Mouse (Mus musculus) adrenal gland (tissue): Measurements from ENCODE around the gene Hilpda.

Experiments used
- intact Hi-C: fragments of 180-260 bp; cut with DNase I; formaldehyde crosslinking; loops from one replicate; pipeline ENCODE4 v1.15.1; 2025

The Hilpda gene

DNA sequence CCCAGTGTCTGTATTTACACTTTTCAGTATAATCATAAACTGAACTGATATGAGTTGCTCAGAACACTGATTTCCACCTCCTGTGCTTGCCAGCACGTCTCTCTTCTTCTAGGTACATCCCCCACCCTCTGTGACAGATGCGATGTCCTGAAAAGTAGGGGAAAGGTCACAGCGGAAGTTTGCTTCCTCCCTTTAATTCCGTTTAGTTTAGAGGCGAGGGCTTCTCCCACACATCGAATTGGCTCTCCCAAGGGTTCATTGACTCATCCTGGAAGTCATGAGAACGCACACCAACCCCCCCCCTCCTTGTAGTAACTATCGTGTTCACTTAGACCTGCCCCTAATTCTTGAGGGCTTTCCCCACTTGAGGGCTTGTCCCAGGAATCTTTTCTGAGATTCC lies 1.3 kb upstream of the Hilpda start:
- intact Hi-C loops, result no loop called here

DNA sequence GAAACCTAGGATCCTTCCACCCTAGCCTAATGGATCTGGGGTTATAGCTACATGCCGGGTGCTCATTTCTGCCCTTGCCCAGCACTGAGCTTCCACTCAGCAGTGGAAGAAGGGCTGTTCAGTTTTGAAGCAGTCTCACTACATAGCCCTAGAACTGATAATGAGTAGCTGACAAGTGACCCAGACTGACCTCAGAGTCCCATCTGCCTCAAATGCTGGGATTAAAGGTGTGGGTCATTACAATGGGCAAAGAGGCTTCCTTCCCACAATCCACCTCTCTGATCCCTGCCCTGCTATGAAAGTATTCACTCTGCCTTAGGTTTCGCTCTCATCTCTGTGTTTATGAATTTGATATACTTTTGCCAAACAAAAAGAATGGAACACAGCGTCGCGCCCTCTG lies 4.5 kb downstream of the Hilpda start:
- intact Hi-C loops, result loop anchor here (5.0 kb wide), 1 partner anchor 109 kb away; the partner anchor contains the start of gene Rbm28

DNA sequence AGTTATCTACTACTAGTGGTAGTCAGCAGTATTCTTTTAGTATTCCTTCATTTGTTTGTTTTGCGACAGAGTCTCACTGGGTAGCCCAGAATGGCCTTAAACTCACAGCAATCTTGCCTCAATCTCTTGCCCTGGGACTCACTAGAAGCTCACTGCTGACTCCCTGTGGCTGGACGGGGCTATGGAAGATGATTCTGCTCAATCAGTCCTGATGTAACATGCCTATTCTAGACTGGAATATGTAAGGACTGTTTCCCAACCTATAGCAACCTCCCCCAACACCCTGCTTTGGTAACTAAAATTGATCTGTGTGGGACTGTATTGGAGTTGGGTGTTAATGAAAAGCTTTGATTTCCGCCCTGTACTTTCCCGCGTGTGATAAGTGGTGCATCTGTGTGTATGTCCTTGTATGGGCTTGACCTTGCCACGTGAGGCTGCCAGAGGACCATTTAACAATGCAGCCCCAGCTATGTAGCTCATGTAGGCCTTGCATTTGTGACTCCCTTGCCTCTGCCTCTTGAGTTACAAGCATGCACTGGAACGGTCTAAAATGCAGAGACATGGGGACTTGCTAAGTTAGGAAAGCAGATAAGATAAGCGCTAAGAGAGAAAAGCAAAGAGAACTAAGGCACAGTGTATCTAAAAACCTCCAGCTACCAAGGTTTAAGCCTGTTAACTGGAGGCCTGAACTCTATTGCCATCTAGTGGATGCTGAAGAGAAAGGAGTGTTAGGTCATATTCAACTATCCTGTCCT lies 6.4 kb downstream of the Hilpda start:
- intact Hi-C loops, result loop anchor here (2.0 to 5.0 kb wide), 3 partner anchors 38 to 111 kb away; partner anchors contain the start of gene Rbm28

GRCm38 (mm10) chr6:29279293-29279692 lies 7.0 kb downstream of the Hilpda start, which contains the start of gene Fam71f2:
Gene Fam71f2 (plus strand): TSS chr6:29279593.
- intact Hi-C loops, result loop anchor here (2.0 to 5.0 kb wide), 3 partner anchors 38 to 112 kb away; partner anchors contain the start of gene Rbm28

- intact Hi-C loops, result no loop called here
Observed at GRCm38 (mm10) chr6:29280671-29281070, 8.4 kb downstream of the Hilpda start.

DNA sequence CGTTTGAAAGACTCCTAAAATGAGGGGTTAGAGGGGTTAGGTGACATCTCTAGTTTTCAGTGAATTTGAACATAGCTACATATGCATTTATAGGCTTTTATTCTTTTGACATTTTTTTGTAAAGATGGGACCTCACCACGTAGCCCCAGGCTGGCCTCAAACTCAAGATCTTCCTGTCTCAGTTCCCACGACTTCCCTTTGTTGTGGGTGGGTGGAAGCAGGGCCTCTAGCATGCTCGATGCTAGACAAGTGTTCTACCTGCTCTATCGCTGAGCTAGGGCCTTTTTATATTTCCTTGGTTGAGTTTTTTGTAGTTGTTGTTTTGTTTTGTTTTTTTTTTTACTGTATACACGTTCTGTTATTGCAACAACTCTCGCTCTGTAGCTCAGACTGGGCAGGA lies 14.6 kb downstream of the Hilpda start:
- intact Hi-C loops, result no loop called here

DNA sequence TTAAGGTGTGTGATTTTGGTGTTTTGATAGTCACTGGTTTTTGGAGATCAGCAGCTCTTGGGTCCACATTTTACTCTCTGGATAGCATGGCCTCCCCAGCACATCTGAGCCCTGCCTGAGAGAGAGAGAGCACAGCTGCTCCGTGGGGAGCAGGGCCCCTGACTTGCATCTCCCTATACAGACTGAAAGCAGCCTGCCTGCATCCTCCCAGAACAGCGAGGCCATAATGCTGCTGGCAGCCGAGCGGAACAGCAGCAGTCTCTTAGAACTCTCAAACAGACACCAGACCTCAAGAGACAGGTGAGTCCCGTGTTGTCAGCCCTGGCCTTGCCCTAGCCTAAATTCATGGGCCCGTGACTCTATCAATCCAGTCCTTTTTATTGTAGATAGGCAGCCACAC lies 15.2 kb downstream of the Hilpda start:
- intact Hi-C loops, result no loop called here

- intact Hi-C loops, result no loop called here
Observed at GRCm38 (mm10) chr6:29287944-29288343, 15.7 kb downstream of the Hilpda start.

DNA sequence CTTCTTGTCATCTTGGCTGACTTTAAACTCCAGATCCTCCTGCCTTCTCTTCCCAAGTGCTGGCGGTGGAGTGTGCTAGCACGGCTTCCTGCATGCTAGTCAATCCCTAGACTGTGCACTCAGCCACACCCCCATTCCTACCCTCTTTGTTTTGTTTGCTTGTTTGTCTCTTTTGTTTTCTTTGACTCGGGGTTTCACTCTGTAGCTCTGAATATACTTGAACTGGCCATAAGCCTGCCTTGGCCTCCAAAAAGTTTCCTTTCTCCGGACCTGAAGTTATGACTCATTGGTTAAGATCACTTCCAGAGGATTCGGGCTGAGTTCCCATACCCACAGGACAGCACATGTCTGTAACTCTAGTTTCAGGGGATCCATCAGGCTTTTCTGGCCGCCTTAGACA lies 16.4 kb downstream of the Hilpda start:
- intact Hi-C loops, result no loop called here

DNA sequence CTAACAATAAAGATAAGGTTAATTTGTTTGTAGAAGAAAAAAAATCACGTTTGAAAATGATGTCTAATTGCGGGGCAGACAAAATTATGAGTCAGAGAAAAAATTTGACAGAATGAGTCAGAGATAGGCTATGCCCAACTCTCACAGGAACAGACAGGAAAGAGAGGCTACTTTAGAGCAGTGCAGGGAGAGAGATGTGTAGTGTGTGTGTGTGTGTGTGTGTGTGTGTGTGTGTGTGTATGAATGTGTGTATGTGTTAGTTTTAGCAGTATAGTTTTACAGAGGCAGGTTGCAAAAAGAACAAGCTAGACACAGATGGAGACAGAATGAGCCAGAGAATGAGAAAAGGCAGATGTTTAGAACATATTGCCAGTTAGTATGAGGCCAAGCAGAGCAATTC lies 26.8 kb downstream of the Hilpda start:
- intact Hi-C loops, result no loop called here

DNA sequence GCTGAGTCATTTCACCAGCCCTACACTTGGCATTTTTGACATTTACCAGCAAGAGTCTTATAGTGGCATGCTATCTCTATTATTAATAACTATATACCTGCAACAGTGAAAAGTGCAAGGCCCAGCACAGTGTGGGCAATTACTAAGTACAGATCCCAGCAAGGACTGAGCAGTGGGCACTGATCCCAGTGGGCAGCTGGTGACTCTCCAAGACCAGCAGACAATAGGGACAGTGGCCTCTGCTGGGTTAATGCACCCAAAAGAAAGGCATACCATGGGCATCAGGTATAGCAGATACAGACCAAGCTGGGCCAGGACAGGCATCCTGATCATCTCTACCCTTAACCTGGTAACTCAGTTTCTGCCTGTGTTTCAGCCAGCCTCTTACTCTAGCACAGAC lies 31.0 kb downstream of the Hilpda start:
- intact Hi-C loops, result no loop called here

GRCm38 (mm10) chr6:29303726-29304125 lies 31.4 kb downstream of the Hilpda start:
- intact Hi-C loops, result no loop called here

DNA sequence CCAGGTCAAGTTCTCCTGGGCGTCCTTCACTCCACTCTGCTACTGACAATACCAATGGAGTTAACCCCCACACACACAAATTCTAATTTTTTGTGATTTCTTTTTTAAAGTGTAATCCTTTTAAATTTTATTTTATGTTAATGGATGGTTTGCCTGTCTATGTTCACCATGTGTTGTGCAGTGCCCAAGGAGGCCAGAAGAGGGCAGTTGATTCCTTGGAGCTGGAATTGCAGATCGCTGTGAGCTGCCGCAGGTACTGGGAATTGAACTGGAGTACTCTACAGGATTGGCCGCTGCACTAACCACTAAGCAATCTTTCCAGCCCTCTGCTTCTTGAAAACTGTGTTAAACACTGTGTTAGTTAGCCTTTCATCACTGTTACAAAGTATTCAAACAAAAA lies 33.2 kb downstream of the Hilpda start:
- intact Hi-C loops, result no loop called here

DNA sequence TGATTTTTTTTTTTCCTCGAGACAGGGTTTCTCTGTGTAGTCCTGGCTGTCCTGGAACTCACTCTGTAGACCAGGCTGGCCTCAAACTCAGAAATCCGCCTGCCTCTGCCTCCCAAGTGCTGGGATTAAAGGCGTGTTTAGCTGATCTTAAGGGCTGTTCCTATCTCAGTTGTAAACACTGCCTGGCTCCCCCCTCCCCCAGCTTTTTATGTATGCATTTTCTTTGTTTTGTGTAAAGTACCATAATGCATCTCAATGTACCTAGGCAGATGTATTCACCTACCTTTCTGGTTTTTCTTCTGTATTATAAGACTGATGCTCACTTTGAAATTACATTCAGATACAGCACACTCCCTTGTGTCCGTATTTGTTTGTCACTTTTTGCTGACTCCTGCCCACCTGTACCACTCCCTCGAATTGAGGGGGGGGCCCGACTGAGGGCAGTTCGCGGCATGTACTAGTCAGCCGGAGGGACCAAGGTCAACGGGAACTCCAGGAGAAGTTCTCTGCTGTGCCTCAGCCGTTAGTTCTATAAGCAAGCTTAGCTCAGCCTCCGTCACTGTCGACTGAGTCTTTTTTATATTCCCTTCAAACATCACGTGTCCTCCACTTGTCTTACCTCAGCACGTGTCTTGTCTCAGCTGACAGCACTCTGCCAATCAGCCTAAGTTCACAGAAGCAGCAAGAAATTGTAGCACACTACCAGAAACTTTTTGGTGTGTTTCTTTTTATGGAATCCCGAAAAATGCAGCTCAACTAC lies 36.7 kb downstream of the Hilpda start:
- intact Hi-C loops, result no loop called here

- intact Hi-C loops, result no loop called here
Observed at GRCm38 (mm10) chr6:29313690-29314202, 41.5 kb downstream of the Hilpda start.

GRCm38 (mm10) chr6:29317286-29317685 lies 45.0 kb downstream of the Hilpda start:
- intact Hi-C loops, result no loop called here

DNA sequence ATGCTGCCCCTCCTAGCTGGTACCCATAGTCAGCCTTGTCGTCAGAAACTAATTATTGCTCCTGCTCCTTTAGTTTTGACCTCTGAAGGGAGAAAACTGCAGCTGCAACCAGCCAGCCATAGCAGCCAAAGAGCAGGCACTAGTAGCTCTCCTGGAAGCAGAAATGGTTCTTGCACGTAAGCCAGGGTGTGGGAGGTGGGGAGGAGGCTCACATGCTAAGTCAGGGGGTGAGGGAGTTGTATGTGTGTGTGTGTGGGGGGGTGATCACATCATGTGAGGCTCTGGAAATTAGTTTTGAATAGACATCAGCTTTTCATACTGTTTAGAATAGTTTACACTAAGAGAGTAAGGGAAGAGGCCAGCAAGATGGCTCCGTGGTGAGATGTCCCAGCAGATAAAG lies 45.7 kb downstream of the Hilpda start:
- intact Hi-C loops, result no loop called here

DNA sequence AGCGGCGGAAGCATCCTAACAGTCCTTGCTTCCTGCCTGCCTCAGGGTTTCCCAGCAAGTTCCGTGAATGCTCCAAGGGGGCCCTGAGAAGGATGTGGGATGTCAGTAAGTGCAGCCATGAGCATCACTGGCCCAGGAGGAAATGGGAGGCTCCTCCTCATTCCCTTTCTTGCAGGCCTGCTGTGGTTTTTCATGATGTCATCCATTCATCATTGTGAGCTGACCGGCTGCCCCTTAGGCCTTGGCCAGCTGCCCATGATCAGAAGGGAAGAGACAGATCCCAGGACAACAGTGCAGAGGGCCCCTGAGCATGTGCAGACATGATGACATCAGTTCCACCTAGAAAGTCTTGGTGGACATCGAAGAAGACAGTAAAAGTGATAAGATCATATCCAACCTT lies 46.6 kb downstream of the Hilpda start, which contains the start of gene Fam71f1:
TSS of gene Fam71f1 (plus strand) at position 262 of the 400 bp plus-strand sequence.
- intact Hi-C loops, result no loop called here

DNA sequence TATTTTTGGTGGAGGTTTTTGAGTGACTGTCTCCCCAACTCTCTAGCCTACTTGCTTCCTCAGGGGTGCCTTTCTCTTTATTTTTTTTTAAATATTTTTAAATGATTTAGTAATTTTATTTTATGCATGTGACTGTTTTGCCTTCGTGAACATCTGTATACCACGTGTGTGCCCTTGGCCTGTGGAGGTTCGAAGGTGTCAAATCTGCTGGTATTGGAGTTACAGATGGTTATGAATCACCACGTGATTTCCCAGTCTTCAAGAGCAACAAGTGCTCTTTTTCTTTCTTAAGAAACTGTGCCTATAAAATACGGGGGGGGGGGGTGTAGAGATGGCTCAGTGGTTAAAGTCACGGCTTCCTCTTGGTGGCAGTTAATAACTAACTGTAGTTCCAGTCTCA lies 49.3 kb downstream of the Hilpda start:
- intact Hi-C loops, result no loop called here

DNA sequence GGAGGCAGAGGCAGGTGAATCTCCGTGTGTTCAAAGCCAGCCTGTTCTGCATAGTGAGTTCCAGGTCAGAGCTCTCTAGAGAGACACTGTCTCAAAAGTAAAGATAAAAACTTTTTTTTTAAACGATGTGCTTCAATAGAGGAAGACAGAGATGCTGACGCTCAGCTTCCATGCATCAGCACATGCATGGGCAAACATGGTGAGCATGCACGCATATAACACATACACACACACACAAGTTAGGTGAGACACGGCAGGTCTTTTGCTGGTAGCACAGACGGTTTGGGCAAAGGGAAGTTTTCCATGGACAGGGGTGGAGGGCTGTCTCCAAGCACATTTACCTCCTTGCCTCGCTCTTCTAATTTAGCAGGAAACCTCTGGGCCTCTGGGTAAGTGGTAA lies 49.9 kb downstream of the Hilpda start:
- intact Hi-C loops, result no loop called here

DNA sequence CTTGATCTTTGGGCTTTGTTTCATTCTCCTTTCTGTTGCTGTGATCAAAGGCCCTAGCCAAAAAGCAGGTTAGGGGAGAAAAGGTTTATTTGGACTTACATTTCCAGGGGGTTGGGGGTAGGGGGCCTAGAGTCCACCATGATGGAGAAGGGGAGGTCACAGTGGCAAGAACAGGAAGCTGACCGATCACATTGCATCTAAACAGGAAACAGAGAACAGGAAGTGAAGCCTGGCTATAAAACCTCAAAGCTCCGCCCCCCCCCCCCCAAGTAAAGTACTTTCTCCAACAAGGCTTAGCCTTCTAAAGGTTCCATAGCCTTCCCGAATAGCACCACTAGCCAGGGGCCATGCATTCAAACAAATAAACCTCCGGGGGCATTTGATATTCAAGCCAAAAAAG lies 50.4 kb downstream of the Hilpda start:
- intact Hi-C loops, result no loop called here
